Mouse (Mus musculus) hindbrain, postnatal 0 days (tissue): ENCODE measurements around the gene Inpp5b. TPM values are rescaled to one million over a fixed set of nuclear protein-coding genes. Genes with fewer than 3 reads are reported as not detected.
A peak's percentile ranks its signal among the peaks of the same experiment; 100 is the strongest.

Source experiments
- ATAC-seq: fragments of 200-750 bp; cut with Nextera tagmentation; 2 replicates; pipeline ENCODE4 v1.8.0; 2017; ENCODE audit warnings: mild to moderate bottlenecking, moderate TSS enrichment, moderate library complexity
- DNase-seq: peaks from one replicate; pipeline ENCODE4 v3.0.0-alpha.2; 2015; ENCODE audit warnings: low spot score
- H3K27ac ChIP-seq: fragments of 300-500 bp; sonication (generic); 2 replicates; pipeline ENCODE4 v1.5.1; 2014; ENCODE audit warnings: mild to moderate bottlenecking
- H3K27me3 ChIP-seq: fragments of 300-500 bp; sonication (generic); 2 replicates; pipeline ENCODE4 v1.6.1; 2014; ENCODE audit warnings: low read length, mixed read lengths; ENCODE audit not compliant: insufficient read depth
- H3K36me3 ChIP-seq: fragments of 300-500 bp; sonication (generic); 2 replicates; pipeline ENCODE4 v1.6.1; 2014; ENCODE audit warnings: low read length, mixed read lengths; ENCODE audit not compliant: insufficient read depth
- H3K4me1 ChIP-seq: fragments of 300-500 bp; sonication (generic); 2 replicates; pipeline ENCODE4 v1.6.1; 2014; ENCODE audit warnings: antibody characterized with exemption, low read length, mixed read lengths; ENCODE audit not compliant: insufficient read depth
- H3K4me2 ChIP-seq: fragments of 300-500 bp; sonication (generic); 2 replicates; pipeline ENCODE4 v1.6.1; 2014; ENCODE audit warnings: low read depth, mild to moderate bottlenecking, low read length, moderate library complexity, mixed read lengths
- H3K4me3 ChIP-seq: fragments of 300-500 bp; sonication (generic); 2 replicates; pipeline ENCODE4 v1.5.1; 2014; ENCODE audit warnings: low read length
- H3K9ac ChIP-seq: fragments of 300-500 bp; sonication (generic); replicated peaks from 2 replicates; pipeline ENCODE4 v1.6.1; 2014; ENCODE audit warnings: mild to moderate bottlenecking, low read length, moderate library complexity, mixed read lengths
- H3K9me3 ChIP-seq: fragments of 300-500 bp; sonication (generic); 2 replicates; pipeline ENCODE4 v1.6.1; 2016; ENCODE audit warnings: low read length, mixed read lengths
- CTCF ChIP-seq: IDR thresholded peaks from 2 replicates; pipeline ENCODE4 v1.5.1; 2016; ENCODE audit warnings: antibody characterized with exemption, control low read depth, low read depth
- WGBS: fragments of 180-500 bp; shearing (Covaris S2); extraction: QIAGEN DNeasy Blood & Tissue Kit; methylation state at CpG from one replicate; pipeline ENCODE4 v1.1.7; 2014; 5-methylcytosine and 5-hydroxymethylcytosine counted together
- polyA plus RNA-seq: library from polyadenylated mRNA; unstranded; fragments of >200 nt; fragmentation: Nextera tagmentation; extraction: Ambion mirVana; gene quantifications from 2 replicates; pipeline ENCODE4 v1.2.1, GENCODE M21; 2015
- total RNA-seq: library from RNA; depleted of rRNA; stranded (reverse); fragments of >200 nt; gene quantifications from 2 replicates; pipeline ENCODE4 v1.2.3, GENCODE M21; 2014

The Inpp5b gene
- total and polyA plus RNA-seq, 2 experiments from 2014 or later = 14.9 to 16.0 TPM

DNA sequence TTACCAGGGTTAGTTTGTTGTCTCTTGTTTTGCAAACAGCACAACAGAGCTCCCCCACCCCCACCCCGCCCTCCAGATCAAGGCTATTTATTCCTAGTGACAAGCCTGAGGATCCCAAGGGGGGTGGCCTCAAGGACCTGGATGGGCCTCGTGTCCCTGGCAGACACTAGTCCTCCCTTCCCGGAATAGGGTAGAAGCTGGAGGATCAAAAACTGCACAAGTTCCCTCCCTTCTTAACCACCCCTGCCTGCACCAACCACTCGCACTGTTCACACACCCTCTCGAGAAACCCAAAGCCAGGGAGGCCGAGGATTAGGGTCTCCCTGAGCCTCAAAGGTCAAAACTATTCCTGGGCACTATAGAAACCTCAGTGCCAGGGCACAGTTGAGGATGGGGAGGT, 41.9 kb upstream of the Inpp5b start:
- no peak overlapping the region for H3K9ac ChIP-seq
- DNase-seq (no peak), ATAC-seq (no peak)
- H3K27ac ChIP-seq = no peak overlapping the region
- H3K4me2 ChIP-seq = peak overlapping the region; percentile 97
- peak overlapping the region; percentile 65; the same call in 1 of the 2 replicates for H3K4me3 ChIP-seq
- 0 out of 2 replicates have a peak, but pooled peaks cover 3% of the 10 kb centered on the region for H3K4me1 ChIP-seq
- no peaks in the 10 kb centered on the region for H3K9me3 ChIP-seq
- TF ChIP-seq CTCF = no peak
- H3K27me3 ChIP-seq = no peaks in the 10 kb centered on the region
- H3K36me3 ChIP-seq = no peaks in the 10 kb centered on the region
- 17% methylated on average over 6 of the region's 6 CpGs for WGBS

DNA sequence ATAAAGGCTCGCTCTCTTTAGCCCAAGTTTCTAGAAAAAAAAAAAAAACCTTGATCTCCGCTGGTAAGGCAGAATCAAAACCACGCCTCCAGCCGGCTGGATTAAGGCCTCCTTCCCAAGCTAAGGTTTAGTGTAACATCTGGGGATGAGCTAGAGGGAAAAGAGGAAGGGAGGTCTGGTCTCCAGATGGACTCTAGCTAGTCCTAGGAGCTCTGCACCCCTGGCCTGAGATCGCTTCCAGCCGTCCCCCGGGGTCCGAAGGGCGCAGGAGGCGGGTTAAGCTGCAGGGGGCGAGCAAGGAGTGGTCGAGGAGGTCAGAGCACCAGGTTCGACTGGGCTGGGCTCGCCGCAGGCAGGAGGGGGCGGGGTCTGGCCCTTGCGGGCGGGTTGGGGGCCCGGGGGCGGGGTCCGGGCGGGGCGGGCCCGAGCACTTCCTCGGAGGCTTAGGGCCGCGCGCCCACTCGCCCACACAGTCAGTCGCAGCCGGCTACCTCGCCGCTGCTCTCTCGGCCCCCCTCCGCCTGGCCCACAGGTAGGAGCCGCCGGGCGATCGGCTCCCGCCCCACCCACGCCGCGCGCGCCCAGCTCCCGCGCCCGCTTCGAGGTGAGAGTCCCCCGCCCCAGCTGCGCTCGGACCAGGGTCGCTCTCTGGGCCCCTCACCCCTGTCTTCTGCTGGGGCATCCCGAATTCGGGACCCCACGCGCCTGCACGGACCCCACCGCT, 41.2 kb upstream of the Inpp5b start, which contains the start of gene Fhl3:
Gene Fhl3 (plus strand): TSS at position 454 of the 724 bp plus-strand sequence.
- H3K4me3 ChIP-seq = peak within 1 kb of the TSS; percentile 65
- no peak for TF ChIP-seq CTCF
- WGBS = 1% methylated on average over 38 of the region's 59 CpGs
- peak within 1 kb of the TSS; percentile 97 for H3K4me2 ChIP-seq
- H3K4me1 ChIP-seq = 0 out of 2 replicates have a peak, but pooled peaks cover 3% of the 10 kb centered on the region
- DNase-seq (no peak), ATAC-seq (no peak)
- peak within 1 kb of the TSS; percentile 54; the same call in 1 of the 2 replicates for H3K27ac ChIP-seq
- H3K27me3 ChIP-seq = no peaks in the 10 kb centered on the region
- H3K9ac ChIP-seq = peak within 1 kb of the TSS; percentile 54
- no peaks in the 10 kb centered on the region for H3K9me3 ChIP-seq
- no peaks in the 10 kb centered on the region for H3K36me3 ChIP-seq

GRCm38 (mm10) chr4:124701052-124701845, 40.4 kb upstream of the Inpp5b start:
- peak overlapping the region; percentile 97 for H3K4me2 ChIP-seq
- H3K9ac ChIP-seq = peak overlapping the region; percentile 54
- peak overlapping the region; percentile 65 for H3K4me3 ChIP-seq
- DNase-seq (peak; percentile 60), ATAC-seq (peak; percentile 27; the same call in 1 of the 2 replicates)
- peak overlapping the region; percentile 54; the same call in 1 of the 2 replicates for H3K27ac ChIP-seq
- H3K36me3 ChIP-seq = no peaks in the 10 kb centered on the region
- WGBS = 4% methylated on average over 22 of the region's 22 CpGs
- no peak for TF ChIP-seq CTCF
- H3K27me3 ChIP-seq = no peaks in the 10 kb centered on the region
- no peaks in the 10 kb centered on the region for H3K9me3 ChIP-seq
- H3K4me1 ChIP-seq = 0 out of 2 replicates have a peak, but pooled peaks cover 3% of the 10 kb centered on the region

DNA sequence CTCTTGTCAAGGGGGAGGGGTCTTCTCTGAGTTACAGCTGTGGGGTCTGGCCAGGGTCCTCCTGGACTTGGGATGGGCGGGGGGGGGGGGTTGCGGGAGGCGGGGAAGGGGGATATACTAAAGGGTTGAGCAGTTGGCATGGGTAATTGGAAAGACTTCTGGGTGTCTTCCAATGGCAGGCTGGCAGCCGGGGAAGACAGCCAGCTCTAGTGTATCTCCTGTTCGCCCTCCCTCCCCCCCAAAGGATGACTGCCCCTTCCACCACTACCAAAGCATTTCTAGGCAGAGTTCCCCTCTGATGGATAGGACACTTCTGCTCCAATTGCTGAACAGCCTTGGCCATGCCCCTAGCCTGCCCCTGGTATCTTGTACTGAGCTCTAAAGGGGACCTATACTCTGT, 39.7 kb upstream of the Inpp5b start:
- H3K4me1 ChIP-seq = 0 out of 2 replicates have a peak, but pooled peaks cover 3% of the 10 kb centered on the region
- H3K4me2 ChIP-seq = peak overlapping the region; percentile 97
- H3K9ac ChIP-seq = no peak overlapping the region
- no peak for TF ChIP-seq CTCF
- H3K4me3 ChIP-seq = peak overlapping the region; percentile 65; the same call in 1 of the 2 replicates
- no peaks in the 10 kb centered on the region for H3K9me3 ChIP-seq
- no peaks in the 10 kb centered on the region for H3K27me3 ChIP-seq
- DNase-seq = peak; percentile 69
- H3K27ac ChIP-seq = no peak overlapping the region
- peak; percentile 30; the same call in 1 of the 2 replicates for ATAC-seq
- 37% methylated on average over 4 of the region's 5 CpGs for WGBS
- H3K36me3 ChIP-seq = no peaks in the 10 kb centered on the region

DNA sequence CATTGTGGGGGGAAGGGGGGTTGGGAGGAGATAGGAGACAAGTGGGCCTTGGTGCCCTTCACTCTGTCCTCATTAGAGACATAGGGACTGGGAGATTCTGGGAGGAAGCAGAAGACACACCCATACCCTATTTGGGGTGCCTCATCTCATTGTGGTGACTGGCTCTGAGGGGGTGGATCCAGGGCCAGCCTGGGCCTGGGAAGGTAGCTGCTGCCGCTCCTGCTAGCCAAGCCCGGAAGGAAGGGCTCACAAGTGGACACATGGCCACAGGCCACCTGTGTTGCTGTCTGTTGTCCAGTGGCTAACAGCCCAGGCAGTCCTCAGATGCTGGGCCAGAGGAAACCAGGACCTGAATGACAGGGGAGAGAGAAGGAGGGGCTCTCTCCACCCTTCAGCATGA, 38.2 kb upstream of the Inpp5b start:
- Histone ChIP-seq H3K36me3 (no peaks in the 10 kb centered on the region), H3K4me3 (no peak overlapping the region), H3K27me3 (no peaks in the 10 kb centered on the region), H3K9ac (no peak overlapping the region), H3K9me3 (no peaks in the 10 kb centered on the region), H3K4me2 (no peak overlapping the region; the same call in 1 of the 2 replicates), H3K4me1 (peaks cover 4% of the 10 kb centered on the region; the same call in 1 of the 2 replicates), H3K27ac (no peak overlapping the region)
- TF ChIP-seq CTCF = no peak
- DNase-seq (no peak), ATAC-seq (no peak)
- 35% methylated on average over 2 of the region's 2 CpGs for WGBS

- no peaks in the 10 kb centered on the region for H3K27me3 ChIP-seq
- peaks cover 11% of the 10 kb centered on the region; the same call in 1 of the 2 replicates for H3K4me1 ChIP-seq
- WGBS = 11% methylated on average over 6 of the region's 6 CpGs
- ATAC-seq (no peak), DNase-seq (no peak)
- H3K9me3 ChIP-seq = no peaks in the 10 kb centered on the region
- H3K9ac ChIP-seq = no peak overlapping the region; the same call in 1 of the 2 replicates
- H3K4me3 ChIP-seq = no peak overlapping the region
- TF ChIP-seq CTCF = no peak
- peak overlapping the region; percentile 21; the same call in 1 of the 2 replicates for H3K4me2 ChIP-seq
- no peaks in the 10 kb centered on the region for H3K36me3 ChIP-seq
- H3K27ac ChIP-seq = peak overlapping the region; percentile 63; the same call in 1 of the 2 replicates
These were observed 37.5 kb upstream of the Inpp5b start for GRCm38 (mm10) chr4:124703881-124704796.
